Mouse (Mus musculus): ENCODE measurements around the gene Pecam1. TPM values are rescaled to one million over a fixed set of nuclear protein-coding genes. Genes with fewer than 3 reads are reported as not detected.

The Pecam1 gene
- polyA plus RNA-seq, 1 experiment from 2014 or later = 51.7 TPM

DNA sequence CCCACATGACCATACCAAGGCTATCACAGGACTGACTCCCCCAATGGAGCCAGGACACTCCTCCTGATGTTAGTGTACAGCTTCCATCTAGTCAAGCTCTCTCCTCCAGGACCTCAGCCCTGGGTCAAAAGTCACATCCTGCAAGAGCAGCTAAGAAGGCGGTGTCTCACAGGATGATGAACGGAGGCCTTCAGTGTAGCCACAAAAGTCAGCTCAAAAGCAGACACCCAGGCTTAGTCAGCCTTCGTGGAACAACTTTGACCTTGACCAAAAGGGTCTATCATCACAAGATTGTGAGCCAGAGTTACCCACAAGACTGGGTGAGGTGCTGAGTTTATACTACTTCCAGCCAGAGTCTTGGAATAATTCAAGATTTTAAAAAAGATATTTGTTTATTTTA is 42.6 kb downstream of the Pecam1 start:
- H3K27ac ChIP-seq (ENCODE audit: low read length) = no peak overlapping the region
- no peak for ATAC-seq (ENCODE audit: insufficient read depth, low FRiP score)
- no peaks in the 10 kb centered on the region for H3K36me3 ChIP-seq (ENCODE audit: control insufficient read depth, insufficient read depth, low read length)
- 46% methylated on average over 3 of the region's 3 CpGs for WGBS
- no peak overlapping the region for H3K9ac ChIP-seq (ENCODE audit: low read length)
- no peak overlapping the region for H3K4me3 ChIP-seq (replicated peaks; ENCODE audit: low read length)
- H3K4me2 ChIP-seq (ENCODE audit: low read depth, low read length) = no peak overlapping the region
- H3K4me1 ChIP-seq (ENCODE audit: control insufficient read depth, insufficient read depth, low read length) = 0 out of 2 replicates have a peak, but pooled peaks cover 5% of the 10 kb centered on the region
- H3K9me3 ChIP-seq (replicated peaks; ENCODE audit: control insufficient read depth, low read length) = no peaks in the 10 kb centered on the region
- no peaks in the 10 kb centered on the region for H3K27me3 ChIP-seq (ENCODE audit: control insufficient read depth, insufficient read depth, low read length)

DNA sequence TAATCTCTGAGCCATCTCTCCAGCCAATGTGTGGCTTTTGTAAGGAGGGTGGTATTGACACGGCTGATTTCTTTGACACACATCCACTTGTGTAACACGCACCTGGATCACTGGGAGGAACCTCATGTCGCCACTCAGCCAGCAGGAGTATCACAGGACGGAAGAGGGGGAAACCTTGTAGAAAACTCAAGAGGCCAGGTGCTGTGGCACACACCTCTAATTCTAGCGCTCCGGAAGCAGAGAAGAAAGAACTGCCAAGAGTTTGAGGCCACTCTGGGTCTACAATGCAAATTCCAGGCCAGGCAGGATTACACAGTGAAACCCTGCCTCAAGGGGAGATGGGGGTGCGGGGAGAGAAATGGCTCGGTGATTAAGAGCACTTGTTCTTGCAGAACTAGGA is 43.3 kb downstream of the Pecam1 start:
- Histone ChIP-seq H3K27ac (ENCODE audit: low read length) (no peak overlapping the region), H3K4me1 (ENCODE audit: control insufficient read depth, insufficient read depth, low read length) (0 out of 2 replicates have a peak, but pooled peaks cover 5% of the 10 kb centered on the region), H3K4me3 (replicated peaks; ENCODE audit: low read length) (no peak overlapping the region), H3K36me3 (ENCODE audit: control insufficient read depth, insufficient read depth, low read length) (no peaks in the 10 kb centered on the region), H3K9me3 (replicated peaks; ENCODE audit: control insufficient read depth, low read length) (no peaks in the 10 kb centered on the region), H3K9ac (ENCODE audit: low read length) (no peak overlapping the region), H3K4me2 (ENCODE audit: low read depth, low read length) (no peak overlapping the region), H3K27me3 (ENCODE audit: control insufficient read depth, insufficient read depth, low read length) (no peaks in the 10 kb centered on the region)
- WGBS = 74% methylated on average over 8 of the region's 8 CpGs
- no peak for ATAC-seq (ENCODE audit: insufficient read depth, low FRiP score)

DNA sequence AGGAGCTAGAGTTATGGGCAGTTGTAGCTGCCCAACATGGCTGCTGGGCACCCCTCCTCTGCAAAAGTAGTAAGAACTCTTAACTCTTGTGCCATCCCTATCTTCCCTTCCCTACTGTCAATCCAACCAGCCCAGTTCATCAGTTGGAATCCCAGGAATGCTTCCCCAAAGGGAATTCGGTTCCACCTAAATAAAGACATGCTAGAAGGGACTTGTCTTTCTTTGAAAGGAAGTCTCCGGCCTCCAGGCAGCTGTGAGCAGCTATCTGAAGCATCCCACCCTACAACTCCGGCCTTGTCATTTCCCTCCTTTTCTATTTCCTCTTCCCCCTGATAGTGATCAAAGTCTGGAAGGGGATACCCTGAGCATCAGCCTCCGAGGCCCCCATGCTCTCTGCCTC is 44.2 kb downstream of the Pecam1 start:
- H3K9ac ChIP-seq (ENCODE audit: low read length) = no peak overlapping the region
- ATAC-seq (ENCODE audit: insufficient read depth, low FRiP score) = no peak
- H3K4me3 ChIP-seq (replicated peaks; ENCODE audit: low read length) = no peak overlapping the region
- H3K4me2 ChIP-seq (ENCODE audit: low read depth, low read length) = no peak overlapping the region
- H3K27me3 ChIP-seq (ENCODE audit: control insufficient read depth, insufficient read depth, low read length) = no peaks in the 10 kb centered on the region
- no peaks in the 10 kb centered on the region for H3K36me3 ChIP-seq (ENCODE audit: control insufficient read depth, insufficient read depth, low read length)
- 41% methylated on average over 4 of the region's 4 CpGs for WGBS
- 0 out of 2 replicates have a peak, but pooled peaks cover 5% of the 10 kb centered on the region for H3K4me1 ChIP-seq (ENCODE audit: control insufficient read depth, insufficient read depth, low read length)
- H3K27ac ChIP-seq (ENCODE audit: low read length) = no peak overlapping the region
- no peaks in the 10 kb centered on the region for H3K9me3 ChIP-seq (replicated peaks; ENCODE audit: control insufficient read depth, low read length)

DNA sequence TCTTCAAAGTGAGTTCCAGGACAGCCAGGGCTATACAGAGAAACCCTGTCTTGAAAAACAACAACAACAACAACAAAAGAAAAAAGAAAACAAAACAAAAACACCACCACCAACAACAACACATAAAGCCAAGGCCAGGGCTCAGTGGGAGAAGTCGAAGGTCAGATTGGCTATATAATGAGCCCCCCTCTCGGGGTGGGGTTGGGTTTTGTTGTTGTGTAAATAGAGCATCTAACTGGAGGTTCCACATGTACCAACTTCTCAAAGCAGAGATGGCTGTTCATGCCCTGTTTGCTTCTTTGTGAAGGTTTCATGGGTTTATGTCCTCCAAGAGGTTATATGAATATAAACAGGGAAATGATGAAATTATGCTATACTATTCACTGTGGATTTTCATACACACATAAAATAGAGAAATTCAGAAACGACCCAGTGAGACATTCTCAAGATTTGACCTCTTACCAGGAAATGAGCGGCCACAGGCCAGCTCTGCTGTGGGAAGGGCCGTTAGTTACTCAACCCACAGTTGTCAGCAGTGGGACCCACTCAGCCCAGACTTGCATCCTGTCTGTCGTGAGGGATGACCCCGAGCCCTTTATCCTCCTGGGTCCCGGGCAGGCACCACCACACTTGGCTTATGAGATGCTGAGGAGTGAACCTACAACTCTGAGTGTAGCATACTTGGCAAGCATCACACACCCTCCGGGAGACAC is 45.9 kb downstream of the Pecam1 start:
- no peak overlapping the region for H3K27ac ChIP-seq (ENCODE audit: low read length)
- no peak overlapping the region for H3K4me3 ChIP-seq (replicated peaks; ENCODE audit: low read length)
- no peaks in the 10 kb centered on the region for H3K27me3 ChIP-seq (ENCODE audit: control insufficient read depth, insufficient read depth, low read length)
- no peak overlapping the region for H3K9ac ChIP-seq (ENCODE audit: low read length)
- H3K36me3 ChIP-seq (ENCODE audit: control insufficient read depth, insufficient read depth, low read length) = no peaks in the 10 kb centered on the region
- H3K9me3 ChIP-seq (replicated peaks; ENCODE audit: control insufficient read depth, low read length) = no peaks in the 10 kb centered on the region
- no peak for ATAC-seq (ENCODE audit: insufficient read depth, low FRiP score)
- 61% methylated on average over 9 of the region's 9 CpGs for WGBS
- no peak overlapping the region for H3K4me2 ChIP-seq (ENCODE audit: low read depth, low read length)
- H3K4me1 ChIP-seq (ENCODE audit: control insufficient read depth, insufficient read depth, low read length) = 0 out of 2 replicates have a peak, but pooled peaks cover 4% of the 10 kb centered on the region

DNA sequence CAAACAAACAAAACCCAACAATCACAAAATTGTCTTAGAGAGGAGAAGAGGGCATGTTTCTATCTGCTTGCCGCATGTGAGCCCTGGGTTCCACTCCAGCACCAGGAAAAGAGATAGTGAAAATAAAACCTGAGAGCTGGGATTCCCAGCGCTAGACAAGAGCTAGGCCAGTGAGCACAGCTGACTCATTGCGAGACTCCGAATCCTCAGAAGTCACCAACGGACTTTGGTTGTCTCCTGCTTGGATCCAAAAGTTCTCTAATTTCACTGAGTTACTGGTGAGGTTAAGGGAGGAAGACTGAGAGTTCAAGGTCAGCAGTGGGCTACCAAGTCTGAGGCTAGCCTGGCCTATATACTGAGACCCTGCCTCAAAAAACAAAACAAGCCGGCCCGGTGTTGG is 46.5 kb downstream of the Pecam1 start:
- Histone ChIP-seq H3K27ac (ENCODE audit: low read length) (no peak overlapping the region), H3K4me3 (replicated peaks; ENCODE audit: low read length) (no peak overlapping the region), H3K27me3 (ENCODE audit: control insufficient read depth, insufficient read depth, low read length) (no peaks in the 10 kb centered on the region), H3K9me3 (replicated peaks; ENCODE audit: control insufficient read depth, low read length) (no peaks in the 10 kb centered on the region), H3K4me1 (ENCODE audit: control insufficient read depth, insufficient read depth, low read length) (no peaks in the 10 kb centered on the region), H3K36me3 (ENCODE audit: control insufficient read depth, insufficient read depth, low read length) (no peaks in the 10 kb centered on the region), H3K4me2 (ENCODE audit: low read depth, low read length) (no peak overlapping the region), H3K9ac (ENCODE audit: low read length) (no peak overlapping the region)
- no peak for ATAC-seq (ENCODE audit: insufficient read depth, low FRiP score)
- 85% methylated on average over 7 of the region's 7 CpGs for WGBS

DNA sequence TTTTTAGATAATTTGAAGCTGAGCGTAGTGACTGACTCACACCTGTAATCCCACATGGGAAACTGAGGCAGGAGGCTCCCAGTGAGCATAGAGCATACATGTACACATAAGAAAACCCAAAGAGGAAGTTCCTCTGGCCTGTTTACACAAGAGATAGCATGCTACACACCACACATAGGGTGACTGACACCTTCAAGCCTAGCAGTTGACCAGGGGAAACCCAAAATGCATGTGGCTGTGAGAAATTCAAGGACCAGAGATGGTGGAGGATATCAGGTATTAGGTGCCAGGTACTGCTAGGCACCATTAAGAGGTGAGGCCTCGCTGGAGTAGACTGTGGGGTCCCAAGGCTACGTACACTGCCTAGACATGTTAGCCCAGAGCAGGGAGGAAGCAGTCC is 47.8 kb downstream of the Pecam1 start:
- no peaks in the 10 kb centered on the region for H3K36me3 ChIP-seq (ENCODE audit: control insufficient read depth, insufficient read depth, low read length)
- no peaks in the 10 kb centered on the region for H3K4me1 ChIP-seq (ENCODE audit: control insufficient read depth, insufficient read depth, low read length)
- no peak overlapping the region for H3K4me3 ChIP-seq (replicated peaks; ENCODE audit: low read length)
- 81% methylated on average over 3 of the region's 3 CpGs for WGBS
- H3K27me3 ChIP-seq (ENCODE audit: control insufficient read depth, insufficient read depth, low read length) = no peaks in the 10 kb centered on the region
- H3K9ac ChIP-seq (ENCODE audit: low read length) = no peak overlapping the region
- no peak overlapping the region for H3K4me2 ChIP-seq (ENCODE audit: low read depth, low read length)
- no peak for ATAC-seq (ENCODE audit: insufficient read depth, low FRiP score)
- no peak overlapping the region for H3K27ac ChIP-seq (ENCODE audit: low read length)
- no peaks in the 10 kb centered on the region for H3K9me3 ChIP-seq (replicated peaks; ENCODE audit: control insufficient read depth, low read length)

DNA sequence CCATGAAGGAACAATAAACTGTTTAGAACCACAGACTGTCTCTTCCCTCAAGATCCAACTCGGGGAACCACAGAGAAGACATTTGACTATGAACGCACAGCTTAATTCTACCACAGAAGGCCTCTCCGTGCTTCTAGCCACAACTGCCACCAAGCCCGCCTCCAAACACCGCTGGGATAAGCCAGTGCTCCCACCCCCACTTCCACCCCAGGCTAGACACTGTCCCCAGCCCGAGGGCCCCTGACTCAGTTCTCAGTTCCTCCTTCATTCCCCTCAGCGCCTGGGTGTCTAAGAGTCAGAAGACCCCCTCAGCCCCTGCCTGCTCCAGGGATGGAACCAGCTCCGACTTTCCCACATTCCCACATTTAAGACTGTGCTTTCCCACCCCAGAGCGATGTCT is 48.8 kb downstream of the Pecam1 start:
- H3K27me3 ChIP-seq (ENCODE audit: control insufficient read depth, insufficient read depth, low read length) = no peaks in the 10 kb centered on the region
- no peak overlapping the region for H3K27ac ChIP-seq (ENCODE audit: low read length)
- no peaks in the 10 kb centered on the region for H3K4me1 ChIP-seq (ENCODE audit: control insufficient read depth, insufficient read depth, low read length)
- no peak overlapping the region for H3K4me2 ChIP-seq (ENCODE audit: low read depth, low read length)
- no peaks in the 10 kb centered on the region for H3K36me3 ChIP-seq (ENCODE audit: control insufficient read depth, insufficient read depth, low read length)
- no peaks in the 10 kb centered on the region for H3K9me3 ChIP-seq (replicated peaks; ENCODE audit: control insufficient read depth, low read length)
- no peak overlapping the region for H3K9ac ChIP-seq (ENCODE audit: low read length)
- H3K4me3 ChIP-seq (replicated peaks; ENCODE audit: low read length) = no peak overlapping the region
- WGBS = 71% methylated on average over 9 of the region's 9 CpGs
- ATAC-seq (ENCODE audit: insufficient read depth, low FRiP score) = no peak

DNA sequence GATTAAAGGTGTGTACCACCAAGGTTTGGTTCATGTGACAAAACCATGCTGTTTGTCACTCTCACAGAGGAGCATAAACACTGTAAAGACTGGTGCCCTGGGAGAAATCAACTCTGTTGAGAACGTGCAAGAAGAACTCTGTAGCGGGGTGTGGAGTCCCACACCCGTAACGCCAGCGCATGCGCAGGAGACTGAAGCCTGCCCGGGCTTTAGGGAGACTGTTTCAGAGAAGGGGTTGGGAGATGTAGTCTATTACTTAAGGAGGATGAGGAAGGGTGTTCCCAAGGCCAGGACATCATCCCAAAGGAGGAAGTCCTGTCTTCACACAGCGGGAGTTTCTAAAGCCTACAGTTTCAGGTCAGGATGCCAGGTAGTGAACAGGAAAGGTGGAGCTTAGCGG is 51.3 kb downstream of the Pecam1 start:
- WGBS = 92% methylated on average over 9 of the region's 9 CpGs
- Histone ChIP-seq H3K36me3 (ENCODE audit: control insufficient read depth, insufficient read depth, low read length) (no peaks in the 10 kb centered on the region), H3K27me3 (ENCODE audit: control insufficient read depth, insufficient read depth, low read length) (no peaks in the 10 kb centered on the region), H3K27ac (ENCODE audit: low read length) (no peak overlapping the region), H3K9me3 (replicated peaks; ENCODE audit: control insufficient read depth, low read length) (no peaks in the 10 kb centered on the region), H3K4me1 (ENCODE audit: control insufficient read depth, insufficient read depth, low read length) (no peaks in the 10 kb centered on the region), H3K9ac (ENCODE audit: low read length) (no peak overlapping the region), H3K4me2 (ENCODE audit: low read depth, low read length) (no peak overlapping the region), H3K4me3 (replicated peaks; ENCODE audit: low read length) (no peak overlapping the region)
- ATAC-seq (ENCODE audit: insufficient read depth, low FRiP score) = no peak

DNA sequence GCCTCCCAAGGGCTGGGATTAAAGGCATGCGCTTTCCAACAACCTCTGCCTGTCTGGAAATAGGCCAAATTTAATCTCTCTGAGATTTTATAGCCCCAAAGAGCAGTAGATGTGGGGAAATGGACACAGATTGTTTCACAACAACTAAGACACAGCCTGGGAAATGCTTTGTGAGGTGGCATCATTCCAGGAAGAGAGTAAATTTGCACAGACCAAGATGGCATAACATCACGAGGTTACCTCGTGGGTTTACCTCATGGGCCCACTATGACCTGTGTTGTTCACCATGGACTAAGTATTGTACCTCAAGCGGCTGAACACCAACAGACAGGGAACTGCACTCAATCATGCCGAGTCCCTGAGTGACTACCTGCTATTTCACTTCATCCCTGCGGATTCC is 52.1 kb downstream of the Pecam1 start:
- Histone ChIP-seq H3K4me3 (replicated peaks; ENCODE audit: low read length) (no peak overlapping the region), H3K36me3 (ENCODE audit: control insufficient read depth, insufficient read depth, low read length) (no peaks in the 10 kb centered on the region), H3K27me3 (ENCODE audit: control insufficient read depth, insufficient read depth, low read length) (no peaks in the 10 kb centered on the region), H3K9me3 (replicated peaks; ENCODE audit: control insufficient read depth, low read length) (no peaks in the 10 kb centered on the region), H3K27ac (ENCODE audit: low read length) (no peak overlapping the region), H3K4me2 (ENCODE audit: low read depth, low read length) (no peak overlapping the region), H3K9ac (ENCODE audit: low read length) (no peak overlapping the region), H3K4me1 (ENCODE audit: control insufficient read depth, insufficient read depth, low read length) (no peaks in the 10 kb centered on the region)
- 88% methylated on average over 6 of the region's 6 CpGs for WGBS
- ATAC-seq (ENCODE audit: insufficient read depth, low FRiP score) = no peak
